Mouse (Mus musculus) ES-E14 (cell line): ENCODE measurements at regions not wholly inside any gene's neighbourhood (a gene's known extent, or its start where the extent isn't known, plus 50 kb on each side); places are given as distances from the start of the nearest gene placed in this dataset.

Experiments used
- ZC3H11A ChIP-seq: IDR thresholded peaks from 2 replicates; pipeline ENCODE4 v1.6.1; 2012; ENCODE audit warnings: low read depth, mild to moderate bottlenecking, inconsistent platforms, low read length, borderline replicate concordance
- ZNF384 ChIP-seq: IDR thresholded peaks from 2 replicates; pipeline ENCODE4 v1.6.1; 2012; ENCODE audit warnings: low read depth, low read length, inconsistent platforms

DNA sequence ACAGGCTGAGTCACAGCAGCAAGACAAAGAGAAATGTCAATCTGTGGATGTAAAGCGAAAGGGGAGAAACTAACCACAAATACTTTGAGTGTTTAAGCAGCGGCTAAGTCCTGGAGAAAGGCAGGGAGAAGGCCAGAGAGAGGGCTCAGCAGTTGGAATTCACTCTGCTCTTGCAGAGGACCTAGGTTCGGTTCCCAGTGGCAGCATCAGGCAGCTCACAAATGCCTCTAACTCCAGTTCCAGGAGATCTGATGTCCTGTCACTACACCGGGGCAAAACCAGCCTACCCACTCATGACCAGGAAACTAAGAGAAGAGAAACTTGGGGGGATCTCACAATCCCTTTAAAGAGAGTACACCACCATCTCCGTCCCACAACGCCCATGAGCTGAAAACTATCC, 188.2 kb downstream of the 3100002H09Rik start:
- TF ChIP-seq ZNF384 (no peak), ZC3H11A (no peak)
